ENCODE assay signal across 21 mouse cellular contexts in genomic region chr15:12547640-12548405, GRCm38 (mm10).
DNase-seq lines count a peak whose midpoint lies in the region; ATAC-seq and TF ChIP-seq lines count a peak whose summit lies in the region.
"Had no signal": no experiment of that assay in that cellular context is flagged by ENCODE, and none has a peak within 500 bp of the region (broad histone marks: within the 10 kb centered on the region; RNA-seq: fewer than 3 reads in every experiment).

No protein-coding gene starts in this region.

- in situ Hi-C loops in ES-E14 (cut with MboI; ENCODE audit: low sequenced_read_pairs in 2 of 2, unreplicated experiment in 2 of 2) = no loop called here

- DNase-seq in lung, embryonic 14.5 days = no peak
- DNase-seq in lung, postnatal 10 days = no peak
- DNase-seq in ES-E14 (ENCODE audit: low read depth, low spot score) = no peak
- DNase-seq in limb, embryonic 10.5 days (ENCODE audit: low spot score) = no peak
- no peak for DNase-seq in frontal cortex, postnatal 25 days (ENCODE audit: low spot score in 2 of 2)
- no peak for DNase-seq in thymus, adult 18-20 months
- DNase-seq: adrenal gland, adult 8-10 months; B cell, adult 2 months; cerebellum, adult 9-10 months; kidney, adult 18-20 months; liver; right cerebral cortex, postnatal 14 days; spleen, adult 18-20 months; thymus, postnatal 25 days had no signal

- whole genome bisulfite sequencing in heart, embryonic 13.5 days = 77% methylated on average over 5 of the region's 5 CpGs
- WGBS in heart, embryonic 11.5 days (ENCODE audit: insufficient replicate concordance) = 68% methylated on average over 5 of the region's 5 CpGs
- 68% methylated on average over 5 of the region's 5 CpGs for WGBS in lung, embryonic 14.5 days
- WGBS in limb, embryonic 10.5 days = 71% methylated on average over 5 of the region's 5 CpGs

- H3K27ac ChIP-seq in heart, embryonic 13.5 days (replicated peaks) = no peak overlapping the region
- H3K27ac ChIP-seq in heart, embryonic 11.5 days (ENCODE audit: low read depth, low read length) = no peak overlapping the region
- H3K27ac ChIP-seq in lung, embryonic 14.5 days (ENCODE audit: low read depth) = no peak overlapping the region
- H3K27ac ChIP-seq in ES-E14 (ENCODE audit: insufficient read depth, low read depth, low read length, poor library complexity, severe bottlenecking) = no peak overlapping the region
- H3K27ac ChIP-seq in limb, embryonic 10.5 days = no peak overlapping the region
- H3K27ac ChIP-seq: forebrain, embryonic 15.5 days; heart, embryonic 15.5 days; midbrain, embryonic 15.5 days had no signal

- peaks cover 66% of the 10 kb centered on the region for H3K4me1 ChIP-seq in heart, embryonic 13.5 days
- peaks cover 19% of the 10 kb centered on the region for H3K4me1 ChIP-seq in heart, embryonic 11.5 days (ENCODE audit: control insufficient read depth, insufficient read depth, low read length)
- H3K4me1 ChIP-seq in lung, embryonic 14.5 days (ENCODE audit: insufficient read depth) = peaks cover 16% of the 10 kb centered on the region; the same call in 1 of the 2 replicates
- H3K4me1 ChIP-seq in ES-E14 (ENCODE audit: control insufficient read depth in 2 of 2, insufficient read depth in 2 of 2, low read length in 2 of 2, poor library complexity in 1 of 2) = peaks cover 0 to 15% of the 10 kb centered on the region in 2 experiments; a peak in 2 of 4 replicates
- H3K4me1 ChIP-seq in limb, embryonic 10.5 days = peaks cover 66% of the 10 kb centered on the region

- ATAC-seq in heart, embryonic 13.5 days (ENCODE audit: extremely low read depth, insufficient number of reproducible peaks, low FRiP score, low TSS enrichment) = no peak
- no peak for ATAC-seq in heart, embryonic 11.5 days (replicated peaks; ENCODE audit: insufficient number of reproducible peaks, low FRiP score, low TSS enrichment)
- no peak for ATAC-seq in lung, embryonic 14.5 days (ENCODE audit: insufficient read depth)
- ATAC-seq: forebrain, embryonic 15.5 days; hindbrain, embryonic 16.5 days; midbrain, embryonic 15.5 days had no signal

- H3K4me3 ChIP-seq in heart, embryonic 13.5 days = no peak overlapping the region
- no peak overlapping the region for H3K4me3 ChIP-seq in heart, embryonic 11.5 days (ENCODE audit: low read depth, low read length)
- H3K4me3 ChIP-seq in lung, embryonic 14.5 days (ENCODE audit: low read depth, low read length) = no peak overlapping the region
- no peak overlapping the region for H3K4me3 ChIP-seq in ES-E14 (ENCODE audit: insufficient read depth in 1 of 2, low read depth in 1 of 2, low read length in 2 of 2, poor library complexity in 1 of 2, severe bottlenecking in 1 of 2)
- 0 out of 2 replicates have a peak overlapping the region, but pooled peaks have one; percentile 10 for H3K4me3 ChIP-seq in limb, embryonic 10.5 days
- H3K4me3 ChIP-seq: forebrain, embryonic 15.5 days had no signal

- TF ChIP-seq CTCF in lung, embryonic 14.5 days (IDR thresholded peaks at IDR 0.05; ENCODE audit: low read depth) = no peak

- H3K4me2 ChIP-seq in heart, embryonic 13.5 days = 0 out of 2 replicates have a peak overlapping the region, but pooled peaks have one; percentile 20
- H3K4me2 ChIP-seq in heart, embryonic 11.5 days = no peak overlapping the region
- peak overlapping the region; percentile 15; the same call in 1 of the 2 replicates for H3K4me2 ChIP-seq in lung, embryonic 14.5 days

- H3K36me3 ChIP-seq in heart, embryonic 13.5 days = no peaks in the 10 kb centered on the region
- H3K36me3 ChIP-seq in heart, embryonic 11.5 days (ENCODE audit: control insufficient read depth, insufficient read depth, low read length) = no peaks in the 10 kb centered on the region
- no peaks in the 10 kb centered on the region for H3K36me3 ChIP-seq in lung, embryonic 14.5 days (ENCODE audit: insufficient read depth)
- no peaks in the 10 kb centered on the region for H3K36me3 ChIP-seq in ES-E14 (ENCODE audit: control insufficient read depth, insufficient read depth, low read length, poor library complexity, severe bottlenecking)
- H3K36me3 ChIP-seq in limb, embryonic 10.5 days = no peaks in the 10 kb centered on the region
- H3K36me3 ChIP-seq: forebrain, embryonic 15.5 days; heart, embryonic 15.5 days; midbrain, embryonic 15.5 days had no signal

- no peak overlapping the region for H3K9ac ChIP-seq in heart, embryonic 13.5 days
- H3K9ac ChIP-seq in heart, embryonic 11.5 days (ENCODE audit: low read depth, low read length) = no peak overlapping the region
- no peak overlapping the region for H3K9ac ChIP-seq in lung, embryonic 14.5 days
- H3K9ac ChIP-seq in ES-E14 (ENCODE audit: insufficient read depth, low read depth, low read length, poor library complexity, severe bottlenecking) = no peak overlapping the region
- H3K9ac ChIP-seq: forebrain, embryonic 15.5 days; midbrain, embryonic 15.5 days had no signal

- no peaks in the 10 kb centered on the region for H3K27me3 ChIP-seq in heart, embryonic 13.5 days (replicated peaks)
- no peaks in the 10 kb centered on the region for H3K27me3 ChIP-seq in heart, embryonic 11.5 days (ENCODE audit: control insufficient read depth, insufficient read depth, low read length)
- no peaks in the 10 kb centered on the region for H3K27me3 ChIP-seq in lung, embryonic 14.5 days (ENCODE audit: insufficient read depth, low read length)
- H3K27me3 ChIP-seq in limb, embryonic 10.5 days (ENCODE audit: low read depth, poor library complexity, severe bottlenecking) = peaks cover 7% of the 10 kb centered on the region; the same call in 1 of the 2 replicates
- H3K27me3 ChIP-seq: forebrain, embryonic 15.5 days; heart, embryonic 15.5 days had no signal

- H3K9me3 ChIP-seq in heart, embryonic 13.5 days = no peaks in the 10 kb centered on the region
- H3K9me3 ChIP-seq in heart, embryonic 11.5 days (replicated peaks; ENCODE audit: control insufficient read depth, low read length) = no peaks in the 10 kb centered on the region
- no peaks in the 10 kb centered on the region for H3K9me3 ChIP-seq in lung, embryonic 14.5 days (ENCODE audit: low read depth, low read length)
- no peaks in the 10 kb centered on the region for H3K9me3 ChIP-seq in ES-E14 (ENCODE audit: control insufficient read depth, insufficient read depth, low read depth, low read length)
- no peaks in the 10 kb centered on the region for H3K9me3 ChIP-seq in limb, embryonic 10.5 days (replicated peaks)
- H3K9me3 ChIP-seq: forebrain, embryonic 15.5 days; heart, embryonic 15.5 days; megakaryocyte, embryonic 14.5 days; midbrain, embryonic 15.5 days had no signal

TF ChIP-seq in ES-E14, 5 proteins besides CTCF, POLR2A, EP300 and RAD21:
- TF ChIP-seq MAFK (IDR thresholded peaks at IDR 0.05; ENCODE audit: insufficient read depth, low read depth, low read length) (no peak), ZC3H11A (IDR thresholded peaks at IDR 0.05; ENCODE audit: borderline replicate concordance, low read depth, low read length) (no peak), HCFC1 (IDR thresholded peaks at IDR 0.05; ENCODE audit: borderline replicate concordance, insufficient read depth, low read length) (no peak), CHD2 (IDR thresholded peaks at IDR 0.05; ENCODE audit: low read depth, low read length) (no peak), ZNF384 (IDR thresholded peaks at IDR 0.05; ENCODE audit: low read depth, low read length) (peak; percentile 74)
TF ChIP-seq in ES-E14: peak in this region for 1.
